In the genomic region with DNA sequence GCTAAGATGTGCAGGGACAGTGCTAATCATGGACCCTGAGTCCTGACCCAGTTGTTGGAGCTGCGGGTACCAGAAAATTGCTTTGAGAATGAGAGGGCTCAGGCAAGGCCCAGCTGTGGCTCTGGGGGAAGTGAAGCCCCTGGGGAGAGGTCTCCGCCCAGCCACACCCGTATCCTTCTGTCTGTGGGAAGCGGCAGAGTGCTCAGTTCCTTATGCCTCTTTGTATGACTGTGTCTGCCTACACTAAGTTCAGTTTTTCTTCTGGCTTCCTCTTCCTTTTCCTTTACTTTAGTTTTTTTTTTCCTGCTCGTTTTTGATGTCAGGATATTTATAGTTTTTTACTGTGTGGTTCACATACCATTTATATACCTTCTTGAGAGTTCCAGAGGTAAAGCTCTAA, we compare ENCODE assay signal across 9 mouse cellular contexts. TPM values are rescaled to one million over a fixed set of nuclear protein-coding genes. Genes with fewer than 3 reads are reported as not detected.
DNase-seq lines count a peak whose midpoint lies in the region; ATAC-seq and TF ChIP-seq lines count a peak whose summit lies in the region.
"Had no signal": no experiment of that assay in that cellular context is flagged by ENCODE, and none has a peak within 500 bp of the region (broad histone marks: within the 10 kb centered on the region; RNA-seq: fewer than 3 reads in every experiment).

No protein-coding gene starts in this region.

- no peak for ATAC-seq in liver, postnatal 0 days
- ATAC-seq in neutrophil, adult 5-6 weeks (ENCODE audit: extremely low read depth, insufficient number of reproducible peaks, low FRiP score, poor library complexity, severe bottlenecking), result peak; percentile 88
- ATAC-seq in intestine, postnatal 0 days, result no peak

- no peak for TF ChIP-seq CTCF in liver, postnatal 0 days (IDR thresholded peaks at IDR 0.05; ENCODE audit: low read depth)
- TF ChIP-seq CTCF in intestine, postnatal 0 days (IDR thresholded peaks at IDR 0.05; ENCODE audit: low read depth), result no peak

- no peaks in the 10 kb centered on the region for H3K4me1 ChIP-seq in liver, postnatal 0 days (ENCODE audit: insufficient read depth)
- no peaks in the 10 kb centered on the region for H3K4me1 ChIP-seq in intestine, postnatal 0 days (replicated peaks; ENCODE audit: control insufficient read depth, insufficient read depth, low read length)

- H3K36me3 ChIP-seq in liver, postnatal 0 days (replicated peaks; ENCODE audit: insufficient read depth, low read length), result peaks cover 38% of the 10 kb centered on the region
- H3K36me3 ChIP-seq in intestine, postnatal 0 days (ENCODE audit: control insufficient read depth, insufficient read depth), result peaks cover 63% of the 10 kb centered on the region

- 41% methylated on average over 5 of the region's 5 CpGs for WGBS in liver, postnatal 0 days (ENCODE audit: insufficient replicate concordance)
- 56% methylated on average over 5 of the region's 5 CpGs for WGBS in intestine, postnatal 0 days

- no peak overlapping the region for H3K4me2 ChIP-seq in liver, postnatal 0 days (ENCODE audit: low read depth, low read length)
- no peak overlapping the region for H3K4me2 ChIP-seq in intestine, postnatal 0 days (replicated peaks; ENCODE audit: low read depth)

- peak; percentile 31 for DNase-seq in liver, postnatal 0 days
- DNase-seq in liver, result no peak
- DNase-seq in brain, adult 2 months (ENCODE audit: low read depth, low spot score), result peak; percentile 18
- DNase-seq in heart, adult 9 months (ENCODE audit: low spot score in 2 of 2), result peak; percentile 46 to 60
- no peak for DNase-seq in right cerebral cortex, postnatal 25 days
- DNase-seq: cerebellum, adult 8-10 months had no signal

- 0 out of 2 replicates have a peak overlapping the region, but pooled peaks have one; percentile 26 for H3K27ac ChIP-seq in liver, postnatal 0 days (ENCODE audit: low read depth)
- no peak overlapping the region for H3K27ac ChIP-seq in intestine, postnatal 0 days (ENCODE audit: low read depth, low read length)
- H3K27ac ChIP-seq: liver, embryonic 14.5 days had no signal

- H3K4me3 ChIP-seq in liver, postnatal 0 days (ENCODE audit: low read depth, low read length), result no peak overlapping the region
- H3K4me3 ChIP-seq in intestine, postnatal 0 days (ENCODE audit: low read depth, low read length), result no peak overlapping the region

- no peaks in the 10 kb centered on the region for H3K9me3 ChIP-seq in liver, postnatal 0 days (ENCODE audit: low read length)
- H3K9me3 ChIP-seq in intestine, postnatal 0 days (ENCODE audit: control insufficient read depth), result no peaks in the 10 kb centered on the region

- H3K9ac ChIP-seq in liver, postnatal 0 days (replicated peaks), result no peak overlapping the region
- H3K9ac ChIP-seq in intestine, postnatal 0 days (ENCODE audit: low read depth, low read length), result no peak overlapping the region
- H3K9ac ChIP-seq: liver, embryonic 14.5 days had no signal

- no peak for TF ChIP-seq EP300 in liver, postnatal 0 days (IDR thresholded peaks at IDR 0.05; ENCODE audit: low read depth)

- H3K27me3 ChIP-seq in liver, postnatal 0 days (ENCODE audit: insufficient read depth, low read length), result no peaks in the 10 kb centered on the region
- H3K27me3 ChIP-seq in intestine, postnatal 0 days (replicated peaks; ENCODE audit: control insufficient read depth, insufficient read depth, low read length), result no peaks in the 10 kb centered on the region

RNA-seq across cellular contexts. Expression of a gene that starts 46.4 kb away (rescaled TPM):
- polyA plus RNA-seq in liver, postnatal 0 days (2015; fragmentation: Nextera tagmentation; extraction: Ambion mirVana), result 3.5 and 4.0 TPM in 2 replicates
- 52.2 and 55.2 TPM in 2 replicates for total RNA-seq in neutrophil, adult 5-6 weeks (2017)
- 13.0 and 14.2 TPM in 2 replicates for polyA plus RNA-seq in intestine, postnatal 0 days (2015; fragmentation: Nextera tagmentation; extraction: Ambion mirVana)

RNA-seq across cellular contexts. Expression of a gene that starts 58.4 kb away (rescaled TPM):
- polyA plus RNA-seq in liver, postnatal 0 days (2015; fragmentation: Nextera tagmentation; extraction: Ambion mirVana), result 1.8 and 1.9 TPM in 2 replicates
- total RNA-seq in neutrophil, adult 5-6 weeks (2017), result 2.9 and 3.1 TPM in 2 replicates
- 1.2 and 1.4 TPM in 2 replicates for polyA plus RNA-seq in intestine, postnatal 0 days (2015; fragmentation: Nextera tagmentation; extraction: Ambion mirVana)

Comparison
In these comparisons a context has a peak if more than half of its experiments do, and no peak if none do; other contexts are left out.
1. DNase-seq: peak in liver, postnatal 0 days (single experiment), brain, adult 2 months (single experiment) and heart, adult 9 months (2 of 2); none in liver (single experiment) and right cerebral cortex, postnatal 25 days (single experiment).